Mouse (Mus musculus): ENCODE measurements around the gene Tecpr2. TPM values are rescaled to one million over a fixed set of nuclear protein-coding genes. Genes with fewer than 3 reads are reported as not detected.

Tecpr2 gene
- total and polyA plus RNA-seq, 3 experiments, result 5.8 to 5.9 TPM; not detected in 1

GRCm38 (mm10) chr12:110984598-110984997, 95.5 kb downstream of the Tecpr2 start:
- TF ChIP-seq SIN3A (IDR thresholded peaks at IDR 0.05; ENCODE audit: low read length), result no peak
- no peak for TF ChIP-seq GABPA (IDR thresholded peaks at IDR 0.05; ENCODE audit: low read depth, low read length)
- no peak for TF ChIP-seq USF2 (IDR thresholded peaks at IDR 0.05; ENCODE audit: borderline replicate concordance in 1 of 2, insufficient read depth in 1 of 2, low read depth in 1 of 2, low read length in 2 of 2)
- TF ChIP-seq KAT2A (conservative IDR thresholded peaks at IDR 0.05; ENCODE audit: low read depth, low read length), result no peak
- no peak for TF ChIP-seq USF1 (IDR thresholded peaks at IDR 0.05; ENCODE audit: low read depth, low read length)
- TF ChIP-seq MAZ (IDR thresholded peaks at IDR 0.05; ENCODE audit: low read depth, low read length), result no peak
- TF ChIP-seq CTCF (IDR thresholded peaks at IDR 0.05 in 2 of 3, conservative IDR thresholded peaks at IDR 0.05 in 1 of 3; ENCODE audit: control insufficient read depth in 1 of 3, insufficient read depth in 1 of 3, low read depth in 2 of 3, low read length in 3 of 3, poor library complexity in 1 of 3, severe bottlenecking in 1 of 3), result no peak
- TF ChIP-seq MAX (IDR thresholded peaks at IDR 0.05; ENCODE audit: low read length), result no peak
- H3K9ac ChIP-seq (ENCODE audit: control insufficient read depth, low read depth, low read length, poor library complexity, severe bottlenecking), result no peak overlapping the region
- H3K36me3 ChIP-seq (ENCODE audit: control insufficient read depth in 1 of 2, insufficient read depth in 2 of 2, low read length in 2 of 2), result no peaks in the 10 kb centered on the region
- no peaks in the 10 kb centered on the region for H3K27me3 ChIP-seq (ENCODE audit: control insufficient read depth in 1 of 2, insufficient read depth in 2 of 2, low read length in 2 of 2)
- H3K27ac ChIP-seq (ENCODE audit: control insufficient read depth, low read depth, low read length), result no peak overlapping the region
- H3K79me2 ChIP-seq (ENCODE audit: control insufficient read depth, insufficient read depth, low read length, poor library complexity), result no peaks in the 10 kb centered on the region
- DNase-seq (ENCODE audit: low read depth, low spot score), result no peak
- no peaks in the 10 kb centered on the region for H3K9me3 ChIP-seq (replicated peaks; ENCODE audit: insufficient read depth, low read length)
- H3K4me1 ChIP-seq (ENCODE audit: control insufficient read depth in 1 of 2, insufficient read depth in 2 of 2, low read length in 2 of 2), result 0 out of 4 replicates have a peak, but pooled peaks cover 0 to 4% of the 10 kb centered on the region in 2 experiments
- no peak overlapping the region for H3K4me3 ChIP-seq (ENCODE audit: control insufficient read depth in 1 of 2, insufficient read depth in 1 of 2, low read depth in 2 of 2, low read length in 2 of 2)

GRCm38 (mm10) chr12:110985141-110985540, 96.1 kb downstream of the Tecpr2 start:
- Histone ChIP-seq H3K9me3 (replicated peaks; ENCODE audit: insufficient read depth, low read length) (no peaks in the 10 kb centered on the region), H3K36me3 (ENCODE audit: control insufficient read depth in 1 of 2, insufficient read depth in 2 of 2, low read length in 2 of 2) (no peaks in the 10 kb centered on the region), H3K27ac (ENCODE audit: control insufficient read depth, low read depth, low read length) (no peak overlapping the region), H3K27me3 (ENCODE audit: control insufficient read depth in 1 of 2, insufficient read depth in 2 of 2, low read length in 2 of 2) (no peaks in the 10 kb centered on the region), H3K4me3 (ENCODE audit: control insufficient read depth in 1 of 2, insufficient read depth in 1 of 2, low read depth in 2 of 2, low read length in 2 of 2) (no peak overlapping the region), H3K4me1 (ENCODE audit: control insufficient read depth in 1 of 2, insufficient read depth in 2 of 2, low read length in 2 of 2) (peaks cover 0 to 8% of the 10 kb centered on the region in 2 experiments; a peak in 1 of 4 replicates), H3K79me2 (ENCODE audit: control insufficient read depth, insufficient read depth, low read length, poor library complexity) (no peaks in the 10 kb centered on the region), H3K9ac (ENCODE audit: control insufficient read depth, low read depth, low read length, poor library complexity, severe bottlenecking) (no peak overlapping the region)
- TF ChIP-seq EP300 (IDR thresholded peaks at IDR 0.05; ENCODE audit: low read depth in 1 of 2, low read length in 2 of 2), result no peak
- no peak for TF ChIP-seq SMC3 (IDR thresholded peaks at IDR 0.05; ENCODE audit: low read depth, low read length)
- TF ChIP-seq KAT2A (conservative IDR thresholded peaks at IDR 0.05; ENCODE audit: low read depth, low read length), result no peak
- TF ChIP-seq HCFC1 (IDR thresholded peaks at IDR 0.05; ENCODE audit: low read depth, low read length), result no peak
- no peak for TF ChIP-seq ELF1 (IDR thresholded peaks at IDR 0.05; ENCODE audit: low read depth, low read length)
- no peak for TF ChIP-seq ZC3H11A (IDR thresholded peaks at IDR 0.05; ENCODE audit: low read depth, low read length)
- no peak for TF ChIP-seq CHD2 (IDR thresholded peaks at IDR 0.05; ENCODE audit: low read length)
- TF ChIP-seq TCF12 (IDR thresholded peaks at IDR 0.05; ENCODE audit: low read depth, low read length), result no peak
- DNase-seq (ENCODE audit: low read depth, low spot score), result no peak

All from MEL (cell line).